Mouse (Mus musculus): ENCODE measurements around the gene Lnx2.

- TF ChIP-seq POLR2A (IDR thresholded peaks at IDR 0.05; ENCODE audit: low read depth, low read length) (no peak), CTCF (IDR thresholded peaks at IDR 0.05; ENCODE audit: extremely low read depth, insufficient read length, insufficient replicate concordance, low read depth, low read length) (no peak)
Measured at GRCm38 (mm10) chr5:147033155-147033554, 43.2 kb downstream of the Lnx2 start.
